Mouse (Mus musculus): ENCODE measurements around the gene Tbc1d17. TPM values are rescaled to one million over a fixed set of nuclear protein-coding genes. Genes with fewer than 3 reads are reported as not detected.

Tbc1d17 gene
- polyA plus RNA-seq, 1 experiment = 151 TPM

GRCm38 (mm10) chr7:44866276-44867009 is 17.6 kb upstream of the Tbc1d17 start:
- Histone ChIP-seq H3K27ac (ENCODE audit: control insufficient read depth, insufficient read depth, low read length) (no peak overlapping the region), H3K4me3 (ENCODE audit: control insufficient read depth, insufficient read depth, low read length) (no peak overlapping the region), H3K27me3 (ENCODE audit: control insufficient read depth, insufficient read depth, low read length) (no peaks in the 10 kb centered on the region), H3K4me1 (replicated peaks; ENCODE audit: control insufficient read depth, insufficient read depth, low read length) (peaks cover 18% of the 10 kb centered on the region), H3K36me3 (ENCODE audit: control insufficient read depth, insufficient read depth, low read length) (peaks cover 27% of the 10 kb centered on the region)
- TF ChIP-seq POLR2A (IDR thresholded peaks at IDR 0.05; ENCODE audit: control insufficient read depth, extremely low read depth, insufficient read depth, low read length, poor library complexity) (no peak), CTCF (IDR thresholded peaks at IDR 0.05; ENCODE audit: borderline replicate concordance, control insufficient read depth, extremely low read depth, insufficient read depth, low read length, poor library complexity) (no peak)
- no peak for DNase-seq
- 77% methylated on average over 15 of the region's 15 CpGs for WGBS

GRCm38 (mm10) chr7:44864595-44865542 is 16.0 kb upstream of the Tbc1d17 start:
- H3K27me3 ChIP-seq (ENCODE audit: control insufficient read depth, insufficient read depth, low read length) = no peaks in the 10 kb centered on the region
- no peak for TF ChIP-seq POLR2A (IDR thresholded peaks at IDR 0.05; ENCODE audit: control insufficient read depth, extremely low read depth, insufficient read depth, low read length, poor library complexity)
- no peak for TF ChIP-seq CTCF (IDR thresholded peaks at IDR 0.05; ENCODE audit: borderline replicate concordance, control insufficient read depth, extremely low read depth, insufficient read depth, low read length, poor library complexity)
- no peak overlapping the region for H3K27ac ChIP-seq (ENCODE audit: control insufficient read depth, insufficient read depth, low read length)
- H3K4me1 ChIP-seq (replicated peaks; ENCODE audit: control insufficient read depth, insufficient read depth, low read length) = peaks cover 18% of the 10 kb centered on the region
- 87% methylated on average over 24 of the region's 24 CpGs for WGBS
- peaks cover 27% of the 10 kb centered on the region for H3K36me3 ChIP-seq (ENCODE audit: control insufficient read depth, insufficient read depth, low read length)
- H3K4me3 ChIP-seq (ENCODE audit: control insufficient read depth, insufficient read depth, low read length) = no peak overlapping the region
- no peak for DNase-seq

- H3K27ac ChIP-seq (ENCODE audit: control insufficient read depth, insufficient read depth, low read length) = no peak overlapping the region
- TF ChIP-seq CTCF (IDR thresholded peaks at IDR 0.05; ENCODE audit: borderline replicate concordance, control insufficient read depth, extremely low read depth, insufficient read depth, low read length, poor library complexity) (no peak), POLR2A (IDR thresholded peaks at IDR 0.05; ENCODE audit: control insufficient read depth, extremely low read depth, insufficient read depth, low read length, poor library complexity) (no peak)
Observed at GRCm38 (mm10) chr7:44863982-44864494, 15.2 kb upstream of the Tbc1d17 start.

GRCm38 (mm10) chr7:44863210-44863609 is 14.3 kb upstream of the Tbc1d17 start:
- Histone ChIP-seq H3K27ac (ENCODE audit: control insufficient read depth, insufficient read depth, low read length) (no peak overlapping the region), H3K4me3 (ENCODE audit: control insufficient read depth, insufficient read depth, low read length) (no peak overlapping the region), H3K27me3 (ENCODE audit: control insufficient read depth, insufficient read depth, low read length) (no peaks in the 10 kb centered on the region), H3K4me1 (replicated peaks; ENCODE audit: control insufficient read depth, insufficient read depth, low read length) (peaks cover 19% of the 10 kb centered on the region), H3K36me3 (ENCODE audit: control insufficient read depth, insufficient read depth, low read length) (peaks cover 27% of the 10 kb centered on the region)
- 95% methylated on average over 14 of the region's 14 CpGs for WGBS
- no peak for TF ChIP-seq POLR2A (IDR thresholded peaks at IDR 0.05; ENCODE audit: control insufficient read depth, extremely low read depth, insufficient read depth, low read length, poor library complexity)
- no peak for TF ChIP-seq CTCF (IDR thresholded peaks at IDR 0.05; ENCODE audit: borderline replicate concordance, control insufficient read depth, extremely low read depth, insufficient read depth, low read length, poor library complexity)
- DNase-seq = no peak

More at GRCm38 (mm10) chr7:44863982-44864494, 15.2 kb upstream of the Tbc1d17 start:
- 95% methylated on average over 11 of the region's 11 CpGs for WGBS
- no peak for DNase-seq
- Histone ChIP-seq H3K4me3 (ENCODE audit: control insufficient read depth, insufficient read depth, low read length) (no peak overlapping the region), H3K36me3 (ENCODE audit: control insufficient read depth, insufficient read depth, low read length) (peaks cover 27% of the 10 kb centered on the region), H3K27me3 (ENCODE audit: control insufficient read depth, insufficient read depth, low read length) (no peaks in the 10 kb centered on the region), H3K4me1 (replicated peaks; ENCODE audit: control insufficient read depth, insufficient read depth, low read length) (peaks cover 18% of the 10 kb centered on the region)

GRCm38 (mm10) chr7:44862434-44862833 is 13.6 kb upstream of the Tbc1d17 start:
- no peak overlapping the region for H3K27ac ChIP-seq (ENCODE audit: control insufficient read depth, insufficient read depth, low read length)
- no peak for TF ChIP-seq POLR2A (IDR thresholded peaks at IDR 0.05; ENCODE audit: control insufficient read depth, extremely low read depth, insufficient read depth, low read length, poor library complexity)
- no peak for TF ChIP-seq CTCF (IDR thresholded peaks at IDR 0.05; ENCODE audit: borderline replicate concordance, control insufficient read depth, extremely low read depth, insufficient read depth, low read length, poor library complexity)
- no peak for DNase-seq
- WGBS = 96% methylated on average over 8 of the region's 8 CpGs
- peaks cover 27% of the 10 kb centered on the region for H3K36me3 ChIP-seq (ENCODE audit: control insufficient read depth, insufficient read depth, low read length)
- H3K4me1 ChIP-seq (replicated peaks; ENCODE audit: control insufficient read depth, insufficient read depth, low read length) = peaks cover 16% of the 10 kb centered on the region
- H3K27me3 ChIP-seq (ENCODE audit: control insufficient read depth, insufficient read depth, low read length) = no peaks in the 10 kb centered on the region
- H3K4me3 ChIP-seq (ENCODE audit: control insufficient read depth, insufficient read depth, low read length) = no peak overlapping the region

- no peak overlapping the region for H3K27ac ChIP-seq (ENCODE audit: control insufficient read depth, insufficient read depth, low read length)
- 93% methylated on average over 14 of the region's 14 CpGs for WGBS
- H3K36me3 ChIP-seq (ENCODE audit: control insufficient read depth, insufficient read depth, low read length) = peaks cover 27% of the 10 kb centered on the region
- H3K4me1 ChIP-seq (replicated peaks; ENCODE audit: control insufficient read depth, insufficient read depth, low read length) = peaks cover 15% of the 10 kb centered on the region
- H3K27me3 ChIP-seq (ENCODE audit: control insufficient read depth, insufficient read depth, low read length) = no peaks in the 10 kb centered on the region
- TF ChIP-seq POLR2A (IDR thresholded peaks at IDR 0.05; ENCODE audit: control insufficient read depth, extremely low read depth, insufficient read depth, low read length, poor library complexity) = no peak
- no peak for TF ChIP-seq CTCF (IDR thresholded peaks at IDR 0.05; ENCODE audit: borderline replicate concordance, control insufficient read depth, extremely low read depth, insufficient read depth, low read length, poor library complexity)
- DNase-seq = no peak
- no peak overlapping the region for H3K4me3 ChIP-seq (ENCODE audit: control insufficient read depth, insufficient read depth, low read length)
Observed at GRCm38 (mm10) chr7:44861429-44861816, 12.5 kb upstream of the Tbc1d17 start.
